Mouse (Mus musculus) heart, embryonic 16.5 days (tissue): Measurements from ENCODE around the gene Mex3b. TPM values are rescaled to one million over a fixed set of nuclear protein-coding genes. Genes with fewer than 3 reads are reported as not detected.
A peak's percentile ranks its signal among the peaks of the same experiment; 100 is the strongest.

Experiments used
- ATAC-seq: fragments of 200-750 bp; cut with Nextera tagmentation; replicated peaks from 2 replicates; pipeline ENCODE4 v1.8.0; 2017; ENCODE audit warnings: moderate number of reproducible peaks; ENCODE audit not compliant: insufficient read depth, low FRiP score; ENCODE audit errors: extremely low read depth
- H3K27ac ChIP-seq: fragments of 300-500 bp; sonication (generic); 2 replicates; pipeline ENCODE4 v1.5.1; 2014; ENCODE audit warnings: mild to moderate bottlenecking, low read length, control low read depth, moderate library complexity
- H3K27me3 ChIP-seq: fragments of 300-500 bp; sonication (generic); 2 replicates; pipeline ENCODE4 v1.6.1; 2014; ENCODE audit warnings: low read length, mixed read lengths; ENCODE audit not compliant: control insufficient read depth, insufficient read depth
- H3K36me3 ChIP-seq: fragments of 300-500 bp; sonication (generic); 2 replicates; pipeline ENCODE4 v1.6.1; 2014; ENCODE audit not compliant: control insufficient read depth, insufficient read depth
- H3K4me1 ChIP-seq: fragments of 300-500 bp; sonication (generic); 2 replicates; pipeline ENCODE4 v1.6.1; 2014; ENCODE audit warnings: low read length, mixed read lengths; ENCODE audit not compliant: control insufficient read depth, insufficient read depth
- H3K4me2 ChIP-seq: fragments of 300-500 bp; sonication (generic); 2 replicates; pipeline ENCODE4 v1.6.1; 2014; ENCODE audit warnings: low read depth, mild to moderate bottlenecking, control low read depth, low read length
- H3K4me3 ChIP-seq: fragments of 300-500 bp; sonication (generic); 2 replicates; pipeline ENCODE4 v1.5.1; 2014; ENCODE audit warnings: mild to moderate bottlenecking, control low read depth, low read length
- H3K9ac ChIP-seq: fragments of 300-500 bp; sonication (generic); 2 replicates; pipeline ENCODE4 v1.6.1; 2014; ENCODE audit warnings: low read length, control low read depth
- H3K9me3 ChIP-seq: fragments of 300-500 bp; sonication (generic); replicated peaks from 2 replicates; pipeline ENCODE4 v1.6.1; 2016; ENCODE audit warnings: low read length; ENCODE audit not compliant: control insufficient read depth
- WGBS: fragments of 180-500 bp; shearing (Covaris S2); extraction: QIAGEN DNeasy Blood & Tissue Kit; methylation state at CpG from one replicate; pipeline ENCODE4 v1.1.7; 2014; 5-methylcytosine and 5-hydroxymethylcytosine counted together
- polyA plus RNA-seq: library from polyadenylated mRNA; unstranded; fragments of >200 nt; fragmentation: Nextera tagmentation; extraction: Ambion mirVana; gene quantifications from 2 replicates; pipeline ENCODE4 v1.2.1, GENCODE M21; 2015

Mex3b gene
- polyA plus RNA-seq = 4.7 and 5.2 TPM in 2 replicates

GRCm38 (mm10) chr7:82867271-82868121 lies at the start of gene Mex3b:
Gene Mex3b, plus strand, starts transcription at chr7:82867333.
- peak within 1 kb of the TSS; percentile 97 for H3K27ac ChIP-seq
- 1% methylated on average over 83 of the region's 87 CpGs for WGBS
- H3K4me3 ChIP-seq = peak within 1 kb of the TSS; percentile 72
- peaks cover 27% of the 10 kb centered on the region for H3K4me1 ChIP-seq
- peak within 1 kb of the TSS; percentile 97 for H3K4me2 ChIP-seq
- ATAC-seq = 0 out of 2 replicates have a peak, but pooled peaks have one; percentile 2
- H3K9ac ChIP-seq = peak within 1 kb of the TSS; percentile 91
- H3K9me3 ChIP-seq = no peaks in the 10 kb centered on the region
- no peaks in the 10 kb centered on the region for H3K36me3 ChIP-seq
- H3K27me3 ChIP-seq = no peaks in the 10 kb centered on the region

DNA sequence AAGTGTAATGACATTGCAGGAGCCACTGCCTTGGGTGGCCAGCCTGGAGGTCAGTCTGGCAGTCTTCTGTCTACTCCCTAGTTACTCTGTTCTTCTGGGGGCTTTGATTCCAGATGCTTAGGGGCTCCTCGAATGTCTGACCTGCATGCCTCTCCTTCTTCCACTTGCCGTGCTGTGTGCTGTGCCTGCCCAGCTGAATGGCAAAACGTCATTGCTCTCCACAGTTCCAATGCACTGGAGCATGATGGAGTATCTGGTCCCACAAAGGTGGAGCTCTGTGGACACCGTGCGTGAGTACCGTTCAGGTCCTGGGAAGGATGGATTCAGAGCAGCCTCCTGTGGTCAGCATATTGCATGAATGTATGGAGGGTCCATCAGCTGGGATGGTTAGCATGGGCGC lies 47.6 kb upstream of the Mex3b start:
- H3K27me3 ChIP-seq = no peaks in the 10 kb centered on the region
- ATAC-seq = no peak

DNA sequence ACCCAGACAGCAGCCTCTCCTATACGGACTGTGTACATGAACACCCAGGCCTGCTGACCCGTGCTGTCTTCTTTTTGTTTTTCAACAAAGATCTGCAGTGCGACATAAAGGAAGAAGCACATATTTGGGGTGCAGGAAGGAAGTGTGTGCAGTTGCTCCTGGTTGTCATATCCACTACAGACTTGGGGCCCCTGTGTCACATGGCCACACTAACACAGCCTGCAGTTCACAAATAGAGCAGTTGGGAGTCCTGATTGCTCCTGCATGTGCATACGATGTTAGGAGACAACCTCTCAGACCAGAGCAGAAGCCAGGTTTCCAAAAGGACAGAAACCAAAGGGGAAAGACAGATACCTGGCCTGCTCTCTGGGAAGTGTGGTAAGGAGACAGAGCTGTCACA lies 46.5 kb upstream of the Mex3b start:
- Histone ChIP-seq H3K9me3 (0 out of 2 replicates have a peak, but pooled peaks cover 4% of the 10 kb centered on the region), H3K27me3 (no peaks in the 10 kb centered on the region), H3K4me2 (no peak overlapping the region), H3K27ac (no peak overlapping the region), H3K9ac (no peak overlapping the region), H3K4me1 (no peaks in the 10 kb centered on the region), H3K36me3 (no peaks in the 10 kb centered on the region), H3K4me3 (no peak overlapping the region)
- WGBS = 77% methylated on average over 4 of the region's 4 CpGs
- ATAC-seq = no peak

More for the DNA sequence above, 47.6 kb upstream of the Mex3b start:
- no peaks in the 10 kb centered on the region for H3K4me1 ChIP-seq
- no peaks in the 10 kb centered on the region for H3K36me3 ChIP-seq
- WGBS = 90% methylated on average over 7 of the region's 7 CpGs
- no peak overlapping the region for H3K4me3 ChIP-seq
- H3K4me2 ChIP-seq = no peak overlapping the region
- H3K9ac ChIP-seq = no peak overlapping the region
- 0 out of 2 replicates have a peak, but pooled peaks cover 4% of the 10 kb centered on the region for H3K9me3 ChIP-seq
- no peak overlapping the region for H3K27ac ChIP-seq

DNA sequence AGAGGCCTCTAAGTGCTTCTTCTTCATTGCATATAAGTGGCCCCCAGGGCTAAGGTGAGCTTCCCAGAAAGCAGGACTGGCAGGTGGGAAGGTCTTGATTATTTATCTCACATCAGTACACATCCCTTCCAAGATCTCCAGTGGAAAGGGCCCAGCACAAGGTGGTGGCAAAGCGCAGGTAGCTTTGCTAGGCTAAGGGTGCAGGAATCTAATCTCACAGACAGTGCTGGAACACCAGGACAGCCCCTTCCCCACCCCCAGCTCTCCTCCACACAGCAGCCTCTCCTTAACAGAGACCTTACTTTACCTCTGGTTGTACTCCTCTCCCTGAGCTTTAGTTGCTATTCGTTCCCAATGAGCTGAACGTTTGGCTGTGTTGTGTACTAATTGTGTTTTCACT lies 45.6 kb upstream of the Mex3b start:
- H3K9ac ChIP-seq = no peak overlapping the region
- no peak overlapping the region for H3K4me2 ChIP-seq
- ATAC-seq = no peak
- H3K4me3 ChIP-seq = no peak overlapping the region
- no peaks in the 10 kb centered on the region for H3K27me3 ChIP-seq
- H3K9me3 ChIP-seq = 0 out of 2 replicates have a peak, but pooled peaks cover 3% of the 10 kb centered on the region
- H3K4me1 ChIP-seq = no peaks in the 10 kb centered on the region
- H3K27ac ChIP-seq = no peak overlapping the region
- H3K36me3 ChIP-seq = no peaks in the 10 kb centered on the region
- WGBS = 65% methylated on average over 3 of the region's 3 CpGs

DNA sequence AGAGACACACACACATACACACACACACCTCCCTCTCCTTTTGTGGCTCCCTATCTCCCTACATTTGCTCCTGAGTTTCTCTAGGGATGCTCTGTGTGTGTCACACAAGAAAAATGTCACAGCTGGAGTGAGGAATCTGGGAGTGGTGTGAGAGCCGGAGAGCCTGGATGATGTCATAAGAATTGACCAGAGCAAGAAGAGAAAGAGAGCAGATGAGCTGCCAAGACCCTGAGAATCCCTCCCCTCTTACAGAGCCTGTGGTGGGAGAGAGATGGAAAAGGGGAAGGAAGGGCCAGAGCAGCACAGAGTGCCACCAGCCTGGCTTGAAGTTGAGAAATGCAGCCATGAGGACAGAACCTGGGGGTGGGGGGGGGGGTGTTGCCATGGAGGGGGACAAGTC lies 44.6 kb upstream of the Mex3b start:
- H3K9me3 ChIP-seq = no peaks in the 10 kb centered on the region
- H3K27me3 ChIP-seq = no peaks in the 10 kb centered on the region
- H3K4me3 ChIP-seq = no peak overlapping the region
- no peaks in the 10 kb centered on the region for H3K36me3 ChIP-seq
- 25% methylated on average over 1 of the region's 1 CpGs for WGBS
- no peaks in the 10 kb centered on the region for H3K4me1 ChIP-seq
- 0 out of 2 replicates have a peak, but pooled peaks have one; percentile 32 for ATAC-seq
- H3K9ac ChIP-seq = no peak overlapping the region
- H3K4me2 ChIP-seq = no peak overlapping the region
- H3K27ac ChIP-seq = no peak overlapping the region

DNA sequence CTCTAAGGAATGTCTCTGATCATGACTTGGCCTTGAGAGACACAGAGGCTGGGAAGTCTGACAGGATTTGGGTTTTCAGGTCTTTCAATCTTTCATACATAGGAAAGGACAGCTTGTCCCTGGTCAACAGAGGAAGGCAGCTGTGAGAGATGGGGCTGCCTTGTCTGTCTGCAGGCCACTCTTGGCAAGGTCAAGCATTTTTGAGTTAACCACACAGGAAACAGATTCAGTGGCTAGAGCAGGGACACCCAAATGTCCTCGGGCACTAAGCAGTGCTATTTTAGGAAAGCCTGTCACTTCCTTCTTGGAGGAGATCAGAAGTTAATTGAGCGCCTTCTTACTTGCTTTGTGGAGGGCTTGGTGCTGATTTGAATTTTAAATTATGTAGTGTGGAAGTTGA lies 38.9 kb upstream of the Mex3b start:
- Histone ChIP-seq H3K9ac (no peak overlapping the region), H3K4me2 (no peak overlapping the region), H3K9me3 (no peaks in the 10 kb centered on the region), H3K27ac (no peak overlapping the region), H3K4me1 (0 out of 2 replicates have a peak, but pooled peaks cover 4% of the 10 kb centered on the region), H3K4me3 (no peak overlapping the region), H3K27me3 (no peaks in the 10 kb centered on the region), H3K36me3 (no peaks in the 10 kb centered on the region)
- WGBS = 36% methylated on average over 2 of the region's 2 CpGs
- ATAC-seq = no peak

- 77% methylated on average over 3 of the region's 3 CpGs for WGBS
- Histone ChIP-seq H3K4me1 (0 out of 2 replicates have a peak, but pooled peaks cover 4% of the 10 kb centered on the region), H3K9me3 (no peaks in the 10 kb centered on the region), H3K27me3 (no peaks in the 10 kb centered on the region), H3K4me2 (no peak overlapping the region), H3K27ac (no peak overlapping the region), H3K4me3 (no peak overlapping the region), H3K36me3 (no peaks in the 10 kb centered on the region), H3K9ac (no peak overlapping the region)
- no peak for ATAC-seq
These were observed 37.6 kb upstream of the Mex3b start for GRCm38 (mm10) chr7:82829516-82829915.

GRCm38 (mm10) chr7:82834471-82834870 lies 32.7 kb upstream of the Mex3b start:
- Histone ChIP-seq H3K36me3 (no peaks in the 10 kb centered on the region), H3K27ac (no peak overlapping the region), H3K9me3 (no peaks in the 10 kb centered on the region), H3K4me2 (no peak overlapping the region), H3K9ac (no peak overlapping the region), H3K27me3 (no peaks in the 10 kb centered on the region), H3K4me1 (no peaks in the 10 kb centered on the region), H3K4me3 (no peak overlapping the region)
- 58% methylated on average over 4 of the region's 4 CpGs for WGBS
- no peak for ATAC-seq

DNA sequence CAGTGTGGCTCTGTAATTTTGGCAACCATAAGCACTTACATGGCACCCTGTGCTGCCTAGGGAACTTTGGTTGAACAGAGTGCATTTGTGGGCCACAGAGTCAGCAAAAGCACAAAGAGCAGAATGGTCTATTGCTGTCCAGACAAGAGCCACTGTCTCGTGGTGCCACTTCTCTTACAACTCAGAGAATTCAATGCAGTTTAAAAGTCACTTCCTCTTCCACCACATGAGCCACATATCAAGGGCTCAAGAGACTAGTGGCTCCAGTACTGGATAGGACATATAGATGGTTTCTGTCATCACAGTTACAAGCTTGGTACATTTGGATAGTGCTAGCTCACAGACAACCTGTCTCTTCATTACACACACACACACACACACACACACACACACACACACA lies 28.7 kb upstream of the Mex3b start:
- ATAC-seq = no peak
- WGBS = 53% methylated on average over 1 of the region's 1 CpGs
- Histone ChIP-seq H3K9ac (no peak overlapping the region), H3K27ac (no peak overlapping the region), H3K9me3 (no peaks in the 10 kb centered on the region), H3K4me1 (no peaks in the 10 kb centered on the region), H3K4me3 (no peak overlapping the region), H3K27me3 (no peaks in the 10 kb centered on the region), H3K4me2 (no peak overlapping the region), H3K36me3 (no peaks in the 10 kb centered on the region)
